Mouse (Mus musculus): ENCODE data around the gene P2ry13.

Gene P2ry13

GRCm38 (mm10) chr3:59210727-59211126 is at the start of gene P2ry13:
Gene P2ry13 (minus strand): TSS chr3:59210882.
- DNase-seq (ENCODE audit: inconsistent age in 2 of 2, low spot score in 1 of 2) = no peak

- DNase-seq (ENCODE audit: inconsistent age in 2 of 2, low spot score in 1 of 2) = no peak
Observed at GRCm38 (mm10) chr3:59257740-59258664, 47.3 kb upstream of the P2ry13 start.

- DNase-seq (ENCODE audit: inconsistent age in 2 of 2, low spot score in 1 of 2) = no peak
Observed at GRCm38 (mm10) chr3:59250454-59250853, 39.8 kb upstream of the P2ry13 start.

GRCm38 (mm10) chr3:59248031-59248430 is 37.3 kb upstream of the P2ry13 start:
- DNase-seq (ENCODE audit: inconsistent age in 2 of 2, low spot score in 1 of 2) = no peak

GRCm38 (mm10) chr3:59243384-59243783 is 32.7 kb upstream of the P2ry13 start:
- no peak for DNase-seq (ENCODE audit: inconsistent age in 2 of 2, low spot score in 1 of 2)

GRCm38 (mm10) chr3:59234878-59235277 is 24.2 kb upstream of the P2ry13 start:
- DNase-seq (ENCODE audit: inconsistent age in 2 of 2, low spot score in 1 of 2) = no peak

- DNase-seq (ENCODE audit: inconsistent age in 2 of 2, low spot score in 1 of 2) = no peak
Observed at GRCm38 (mm10) chr3:59230912-59231311, 20.2 kb upstream of the P2ry13 start.

GRCm38 (mm10) chr3:59228730-59229551 is 18.3 kb upstream of the P2ry13 start:
- DNase-seq (ENCODE audit: inconsistent age in 2 of 2, low spot score in 1 of 2) = peak; percentile 25 to 55

GRCm38 (mm10) chr3:59227696-59228095 is 17.0 kb upstream of the P2ry13 start:
- DNase-seq (ENCODE audit: inconsistent age in 2 of 2, low spot score in 1 of 2) = no peak

GRCm38 (mm10) chr3:59225411-59225810 is 14.7 kb upstream of the P2ry13 start:
- no peak for DNase-seq (ENCODE audit: inconsistent age in 2 of 2, low spot score in 1 of 2)

GRCm38 (mm10) chr3:59222303-59222702 is 11.6 kb upstream of the P2ry13 start:
- no peak for DNase-seq (ENCODE audit: inconsistent age in 2 of 2, low spot score in 1 of 2)

- DNase-seq (ENCODE audit: inconsistent age in 2 of 2, low spot score in 1 of 2) = no peak
Observed at GRCm38 (mm10) chr3:59219326-59219725, 8.6 kb upstream of the P2ry13 start.

- no peak for DNase-seq (ENCODE audit: inconsistent age in 2 of 2, low spot score in 1 of 2)
Observed at GRCm38 (mm10) chr3:59217211-59217610, 6.5 kb upstream of the P2ry13 start.

- no peak for DNase-seq (ENCODE audit: inconsistent age in 2 of 2, low spot score in 1 of 2)
Observed at GRCm38 (mm10) chr3:59212404-59212803, 1.7 kb upstream of the P2ry13 start.

GRCm38 (mm10) chr3:59211784-59212183 is 1.1 kb upstream of the P2ry13 start:
- DNase-seq (ENCODE audit: inconsistent age in 2 of 2, low spot score in 1 of 2) = no peak

- DNase-seq (ENCODE audit: inconsistent age in 2 of 2, low spot score in 1 of 2) = no peak
Observed at GRCm38 (mm10) chr3:59210089-59210488, 593 bp downstream of the P2ry13 start.

GRCm38 (mm10) chr3:59208650-59209548 is 1.8 kb downstream of the P2ry13 start:
- peak in 1 of 2 experiments; percentile 88 for DNase-seq (ENCODE audit: inconsistent age in 2 of 2, low spot score in 1 of 2)

GRCm38 (mm10) chr3:59205941-59206340 is 4.7 kb downstream of the P2ry13 start:
- no peak for DNase-seq (ENCODE audit: inconsistent age in 2 of 2, low spot score in 1 of 2)

GRCm38 (mm10) chr3:59204719-59205503 is 5.8 kb downstream of the P2ry13 start:
- DNase-seq (ENCODE audit: inconsistent age in 2 of 2, low spot score in 1 of 2) = no peak
